Mouse (Mus musculus) hindbrain, embryonic 15.5 days (tissue): ENCODE measurements around the gene Scnn1a. TPM values are rescaled to one million over a fixed set of nuclear protein-coding genes. Genes with fewer than 3 reads are reported as not detected.
A peak's percentile ranks its signal among the peaks of the same experiment; 100 is the strongest.

Source experiments
- ATAC-seq: fragments of 200-750 bp; cut with Nextera tagmentation; 2 replicates; pipeline ENCODE4 v1.8.0; 2017; ENCODE audit warnings: low read depth, moderate number of reproducible peaks, moderate TSS enrichment; ENCODE audit not compliant: low FRiP score
- H3K27ac ChIP-seq: fragments of 300-500 bp; sonication (generic); replicated peaks from 2 replicates; pipeline ENCODE4 v1.5.1; 2015; ENCODE audit warnings: mild to moderate bottlenecking, inconsistent platforms
- H3K27me3 ChIP-seq: fragments of 300-500 bp; sonication (generic); 2 replicates; pipeline ENCODE4 v1.6.1; 2015; ENCODE audit warnings: control low read depth, inconsistent platforms
- H3K36me3 ChIP-seq: fragments of 300-500 bp; sonication (generic); 2 replicates; pipeline ENCODE4 v1.6.1; 2015; ENCODE audit warnings: control low read depth, inconsistent platforms
- H3K4me1 ChIP-seq: fragments of 300-500 bp; sonication (generic); replicated peaks from 2 replicates; pipeline ENCODE4 v1.6.1; 2015; ENCODE audit warnings: control low read depth, inconsistent platforms
- H3K4me2 ChIP-seq: fragments of 300-500 bp; sonication (generic); 2 replicates; pipeline ENCODE4 v1.6.1; 2015; ENCODE audit warnings: moderate library complexity, mild to moderate bottlenecking, inconsistent platforms
- H3K4me3 ChIP-seq: fragments of 300-500 bp; sonication (generic); 2 replicates; pipeline ENCODE4 v1.5.1; 2015; ENCODE audit warnings: mild to moderate bottlenecking, inconsistent platforms
- H3K9ac ChIP-seq: fragments of 300-500 bp; sonication (generic); 2 replicates; pipeline ENCODE4 v1.6.1; 2015; ENCODE audit warnings: inconsistent platforms
- H3K9me3 ChIP-seq: fragments of 300-500 bp; sonication (generic); 2 replicates; pipeline ENCODE4 v1.6.1; 2016; ENCODE audit warnings: control low read depth, inconsistent platforms
- WGBS: fragments of 180-500 bp; shearing (Covaris S2); methylation state at CpG from one replicate; pipeline ENCODE4 v1.1.7; 2015; 5-methylcytosine and 5-hydroxymethylcytosine counted together
- polyA plus RNA-seq: library from polyadenylated mRNA; unstranded; fragments of >200 nt; fragmentation: Nextera tagmentation; extraction: Ambion mirVana; gene quantifications from 2 replicates; pipeline ENCODE4 v1.2.1, GENCODE M21; 2015

Gene Scnn1a
- polyA plus RNA-seq, 1 experiment from 2014 or later, result 0.41 TPM

DNA sequence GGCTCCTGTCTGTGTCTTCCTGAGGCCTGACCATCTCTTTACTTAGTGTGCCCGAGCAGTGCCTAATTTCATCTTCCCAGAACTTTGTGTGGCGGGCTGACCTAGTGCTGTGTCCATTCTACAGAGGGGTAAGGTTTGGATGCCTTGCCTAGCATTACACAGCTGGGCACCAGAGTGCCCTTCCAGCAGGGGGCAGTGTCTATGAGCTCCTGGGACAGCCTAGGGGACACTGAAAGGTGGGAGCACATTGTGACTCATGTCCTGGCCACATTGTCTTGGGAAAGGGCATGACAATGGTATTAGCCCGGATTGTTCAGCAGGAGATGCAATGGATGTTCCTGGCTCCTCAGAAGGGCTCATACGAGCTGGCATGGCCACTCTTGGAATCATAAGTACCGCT lies 7.8 kb downstream of the Scnn1a start:
- WGBS, result 87% methylated on average over 5 of the region's 5 CpGs
- H3K9ac ChIP-seq, result no peak overlapping the region
- no peak overlapping the region for H3K4me2 ChIP-seq
- H3K27me3 ChIP-seq, result no peaks in the 10 kb centered on the region
- no peak for ATAC-seq
- no peaks in the 10 kb centered on the region for H3K36me3 ChIP-seq
- H3K9me3 ChIP-seq, result no peaks in the 10 kb centered on the region
- 0 out of 2 replicates have a peak, but pooled peaks cover 3% of the 10 kb centered on the region for H3K4me1 ChIP-seq
- no peak overlapping the region for H3K27ac ChIP-seq
- no peak overlapping the region for H3K4me3 ChIP-seq

DNA sequence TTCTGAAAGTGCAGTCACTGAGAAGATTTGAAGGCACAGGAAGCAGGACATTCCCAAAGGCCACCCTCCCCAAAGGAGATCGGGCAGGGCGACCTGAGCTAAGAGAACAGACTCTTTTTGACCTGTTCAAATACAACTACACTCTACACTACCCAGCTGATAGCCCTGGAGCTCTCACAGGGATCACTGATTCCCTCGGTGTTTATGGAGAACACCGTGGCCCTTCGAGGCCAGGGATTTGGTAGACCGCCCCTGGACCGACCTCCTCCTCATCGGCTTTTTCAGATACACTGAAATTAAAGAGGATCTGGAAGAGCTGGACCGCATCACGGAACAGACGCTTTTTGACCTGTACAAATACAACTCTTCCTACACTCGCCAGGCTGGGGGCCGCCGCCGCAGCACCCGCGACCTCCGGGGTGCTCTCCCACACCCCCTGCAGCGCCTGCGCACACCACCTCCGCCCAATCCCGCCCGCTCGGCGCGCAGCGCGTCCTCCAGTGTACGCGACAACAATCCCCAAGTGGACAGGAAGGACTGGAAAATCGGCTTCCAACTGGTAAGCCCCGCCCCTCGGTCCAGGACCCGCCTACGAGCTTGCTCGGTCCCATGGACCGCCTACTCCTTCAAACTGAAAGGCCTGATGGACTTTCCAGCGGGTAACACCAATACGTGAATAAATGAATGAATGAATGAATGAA lies 10.3 kb downstream of the Scnn1a start:
- H3K4me3 ChIP-seq, result peak overlapping the region; percentile 48
- WGBS, result 1% methylated on average over 39 of the region's 39 CpGs
- H3K9ac ChIP-seq, result peak overlapping the region; percentile 50
- H3K9me3 ChIP-seq, result no peaks in the 10 kb centered on the region
- peak overlapping the region; percentile 82 for H3K4me2 ChIP-seq
- no peaks in the 10 kb centered on the region for H3K36me3 ChIP-seq
- no peak overlapping the region for H3K27ac ChIP-seq
- H3K4me1 ChIP-seq, result 0 out of 2 replicates have a peak, but pooled peaks cover 3% of the 10 kb centered on the region
- ATAC-seq, result peak; percentile 89
- no peaks in the 10 kb centered on the region for H3K27me3 ChIP-seq

- no peak overlapping the region for H3K4me2 ChIP-seq
- H3K27ac ChIP-seq, result no peak overlapping the region
- 0 out of 2 replicates have a peak, but pooled peaks cover 3% of the 10 kb centered on the region for H3K4me1 ChIP-seq
- H3K27me3 ChIP-seq, result no peaks in the 10 kb centered on the region
- WGBS, result 85% methylated on average over 14 of the region's 14 CpGs
- H3K36me3 ChIP-seq, result no peaks in the 10 kb centered on the region
- H3K4me3 ChIP-seq, result no peak overlapping the region
- H3K9ac ChIP-seq, result no peak overlapping the region
- ATAC-seq, result no peak
- no peaks in the 10 kb centered on the region for H3K9me3 ChIP-seq
Observed at GRCm38 (mm10) chr6:125333112-125333899, 12.8 kb downstream of the Scnn1a start.

- no peak overlapping the region for H3K9ac ChIP-seq
- H3K36me3 ChIP-seq, result no peaks in the 10 kb centered on the region
- no peak overlapping the region for H3K4me3 ChIP-seq
- WGBS, result 69% methylated on average over 2 of the region's 2 CpGs
- H3K27me3 ChIP-seq, result no peaks in the 10 kb centered on the region
- no peak overlapping the region for H3K27ac ChIP-seq
- no peak for ATAC-seq
- no peak overlapping the region for H3K4me2 ChIP-seq
- H3K9me3 ChIP-seq, result no peaks in the 10 kb centered on the region
- H3K4me1 ChIP-seq, result 0 out of 2 replicates have a peak, but pooled peaks cover 3% of the 10 kb centered on the region
Observed at GRCm38 (mm10) chr6:125334356-125334755, 13.9 kb downstream of the Scnn1a start.

DNA sequence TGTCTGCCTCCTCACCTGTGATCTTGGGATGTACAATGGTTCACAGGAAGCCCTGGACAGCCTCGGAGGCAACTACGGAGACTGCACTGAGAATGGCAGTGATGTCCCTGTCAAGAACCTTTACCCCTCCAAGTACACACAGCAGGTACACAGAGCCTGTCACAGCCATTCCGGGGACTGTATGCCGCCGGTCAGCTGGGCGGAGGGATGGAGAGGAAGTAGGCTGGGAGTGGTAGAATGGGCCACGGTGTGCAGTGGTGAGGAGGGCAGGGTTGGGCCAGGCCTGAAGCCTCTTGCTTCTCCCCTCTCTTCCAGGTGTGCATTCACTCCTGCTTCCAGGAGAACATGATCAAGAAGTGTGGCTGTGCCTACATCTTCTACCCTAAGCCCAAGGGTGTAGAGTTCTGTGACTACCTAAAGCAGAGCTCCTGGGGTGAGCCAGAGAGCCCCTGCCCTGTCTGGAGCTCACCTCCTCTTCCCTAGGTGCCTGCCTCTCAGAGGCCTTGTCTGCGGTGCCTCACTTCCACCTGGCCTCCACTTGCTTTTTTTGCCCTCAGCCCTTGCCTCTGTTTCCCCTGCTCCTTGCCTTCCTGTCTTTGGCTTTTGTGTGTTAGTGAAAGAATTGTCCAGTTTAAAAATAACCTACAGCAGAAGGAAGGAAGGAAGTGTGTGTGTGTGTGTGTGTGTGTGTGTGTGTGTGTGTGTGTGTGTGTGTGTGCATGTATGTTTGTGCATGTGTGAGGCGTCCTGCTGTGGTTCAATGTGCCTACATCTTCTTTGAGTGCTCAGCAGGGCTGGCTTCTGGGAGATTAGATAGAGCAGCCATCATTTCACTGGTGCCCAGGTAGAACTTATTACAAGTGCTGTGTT lies 18.6 kb downstream of the Scnn1a start:
- Histone ChIP-seq H3K4me1 (no peaks in the 10 kb centered on the region), H3K27ac (no peak overlapping the region), H3K9ac (no peak overlapping the region), H3K27me3 (no peaks in the 10 kb centered on the region), H3K9me3 (no peaks in the 10 kb centered on the region), H3K36me3 (no peaks in the 10 kb centered on the region), H3K4me3 (no peak overlapping the region), H3K4me2 (no peak overlapping the region)
- WGBS, result 70% methylated on average over 9 of the region's 9 CpGs
- no peak for ATAC-seq

DNA sequence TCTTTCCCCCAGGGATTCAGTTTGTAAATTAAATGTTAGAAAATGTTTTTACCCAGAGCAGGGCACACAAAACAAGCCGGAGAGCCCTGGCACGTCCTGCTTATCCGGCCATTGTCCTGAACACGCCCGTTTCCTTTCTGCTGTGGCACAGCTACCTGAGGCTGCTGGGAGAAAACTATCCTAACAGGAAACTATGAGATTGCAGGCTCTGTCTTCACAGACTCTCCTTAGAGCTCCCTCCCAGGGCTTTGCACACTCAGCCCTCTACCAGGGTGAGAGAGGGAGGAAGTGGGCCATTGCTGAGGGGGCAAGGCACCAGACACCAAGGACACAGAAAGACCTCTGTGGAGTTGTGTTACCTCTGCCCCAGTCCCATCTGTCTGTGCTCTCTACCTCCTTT lies 19.8 kb downstream of the Scnn1a start:
- H3K9ac ChIP-seq, result no peak overlapping the region

GRCm38 (mm10) chr6:125342198-125342597 lies 21.7 kb downstream of the Scnn1a start:
- Histone ChIP-seq H3K27ac (no peak overlapping the region), H3K36me3 (no peaks in the 10 kb centered on the region), H3K27me3 (no peaks in the 10 kb centered on the region), H3K4me1 (no peaks in the 10 kb centered on the region), H3K9ac (no peak overlapping the region), H3K4me3 (no peak overlapping the region), H3K4me2 (no peak overlapping the region), H3K9me3 (no peaks in the 10 kb centered on the region)
- 53% methylated on average over 3 of the region's 3 CpGs for WGBS
- no peak for ATAC-seq

More for the DNA sequence above, 19.8 kb downstream of the Scnn1a start:
- Histone ChIP-seq H3K4me3 (no peak overlapping the region), H3K27me3 (no peaks in the 10 kb centered on the region), H3K27ac (no peak overlapping the region), H3K36me3 (no peaks in the 10 kb centered on the region), H3K4me2 (no peak overlapping the region), H3K9me3 (no peaks in the 10 kb centered on the region), H3K4me1 (no peaks in the 10 kb centered on the region)
- WGBS, result 82% methylated on average over 5 of the region's 5 CpGs
- peak; percentile 15; the same call in 1 of the 2 replicates for ATAC-seq

- WGBS, result 47% methylated on average over 8 of the region's 8 CpGs
- Histone ChIP-seq H3K9ac (no peak overlapping the region), H3K9me3 (no peaks in the 10 kb centered on the region), H3K4me3 (no peak overlapping the region), H3K27me3 (0 out of 2 replicates have a peak, but pooled peaks cover 4% of the 10 kb centered on the region), H3K36me3 (no peaks in the 10 kb centered on the region), H3K4me1 (peaks cover 4% of the 10 kb centered on the region), H3K4me2 (no peak overlapping the region), H3K27ac (no peak overlapping the region)
- ATAC-seq, result no peak; the same call in 1 of the 2 replicates
Observed at GRCm38 (mm10) chr6:125344084-125344483, 23.6 kb downstream of the Scnn1a start.

- no peak for ATAC-seq
- WGBS, result 73% methylated on average over 4 of the region's 4 CpGs
- no peak overlapping the region for H3K4me2 ChIP-seq
- no peaks in the 10 kb centered on the region for H3K9me3 ChIP-seq
- H3K27ac ChIP-seq, result no peak overlapping the region
- no peak overlapping the region for H3K9ac ChIP-seq
- peaks cover 12% of the 10 kb centered on the region for H3K4me1 ChIP-seq
- no peaks in the 10 kb centered on the region for H3K36me3 ChIP-seq
- H3K4me3 ChIP-seq, result no peak overlapping the region
- peaks cover 6% of the 10 kb centered on the region; the same call in 1 of the 2 replicates for H3K27me3 ChIP-seq
Observed at GRCm38 (mm10) chr6:125344866-125345265, 24.4 kb downstream of the Scnn1a start.

DNA sequence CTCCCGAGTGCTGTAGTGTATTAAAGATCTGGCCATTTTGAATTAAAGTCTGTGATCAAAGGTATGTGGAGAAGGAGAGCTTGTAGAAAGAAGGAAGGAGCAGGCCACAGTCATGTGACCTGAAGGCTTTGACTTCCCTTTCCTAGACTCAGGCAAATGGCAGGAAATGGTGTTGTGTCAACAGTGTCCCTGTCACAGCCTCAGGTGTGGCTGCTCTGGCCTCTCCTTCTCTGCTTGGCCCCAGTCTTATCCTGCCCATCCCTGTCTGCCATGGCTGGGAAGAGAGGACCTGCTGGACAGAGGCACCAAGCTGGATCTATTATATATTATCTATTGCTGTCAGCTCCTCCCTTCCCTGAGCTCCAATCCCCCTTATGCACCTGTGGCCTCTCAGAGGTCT lies 25.2 kb downstream of the Scnn1a start:
- Histone ChIP-seq H3K27ac (no peak overlapping the region), H3K9ac (no peak overlapping the region), H3K36me3 (no peaks in the 10 kb centered on the region), H3K4me2 (no peak overlapping the region), H3K4me3 (no peak overlapping the region), H3K27me3 (peaks cover 10% of the 10 kb centered on the region; the same call in 1 of the 2 replicates), H3K4me1 (peaks cover 17% of the 10 kb centered on the region), H3K9me3 (no peaks in the 10 kb centered on the region)
- WGBS, result 70% methylated on average over 1 of the region's 1 CpGs
- no peak for ATAC-seq

- no peaks in the 10 kb centered on the region for H3K36me3 ChIP-seq
- H3K4me3 ChIP-seq, result no peak overlapping the region
- no peak for ATAC-seq
- H3K9ac ChIP-seq, result no peak overlapping the region
- 54% methylated on average over 2 of the region's 2 CpGs for whole genome bisulfite sequencing
- no peak overlapping the region for H3K27ac ChIP-seq
- no peaks in the 10 kb centered on the region for H3K9me3 ChIP-seq
- peaks cover 17% of the 10 kb centered on the region for H3K4me1 ChIP-seq
- peaks cover 10% of the 10 kb centered on the region; the same call in 1 of the 2 replicates for H3K27me3 ChIP-seq
- no peak overlapping the region for H3K4me2 ChIP-seq
Observed at GRCm38 (mm10) chr6:125346029-125346428, 25.6 kb downstream of the Scnn1a start.
